Mouse (Mus musculus): ENCODE data around the gene Nmnat3. TPM values are rescaled to one million over a fixed set of nuclear protein-coding genes. Genes with fewer than 3 reads are reported as not detected.

Gene Nmnat3
- polyA plus RNA-seq, 1 experiment from 2014 or later: 13.7 TPM

GRCm38 (mm10) chr9:98393496-98393895 is 106.3 kb downstream of the Nmnat3 start:
- no peaks in the 10 kb centered on the region for H3K4me1 ChIP-seq (ENCODE audit: control insufficient read depth, insufficient read depth, low read length)
- H3K36me3 ChIP-seq (ENCODE audit: control insufficient read depth, insufficient read depth): no peaks in the 10 kb centered on the region
- no peaks in the 10 kb centered on the region for H3K27me3 ChIP-seq (ENCODE audit: control insufficient read depth, insufficient read depth, low read length)
- no peak overlapping the region for H3K9ac ChIP-seq (ENCODE audit: low read length)
- no peak overlapping the region for H3K4me2 ChIP-seq (ENCODE audit: low read depth, low read length)
- no peak overlapping the region for H3K27ac ChIP-seq (ENCODE audit: low read length)
- H3K4me3 ChIP-seq (ENCODE audit: low read length): no peak overlapping the region
- H3K9me3 ChIP-seq (replicated peaks; ENCODE audit: control insufficient read depth, low read length): no peaks in the 10 kb centered on the region
- ATAC-seq (replicated peaks; ENCODE audit: extremely low read depth, insufficient read depth, low FRiP score): no peak
- WGBS: 78% methylated on average over 4 of the region's 4 CpGs

- WGBS: 80% methylated on average over 6 of the region's 6 CpGs
- no peak for ATAC-seq (replicated peaks; ENCODE audit: extremely low read depth, insufficient read depth, low FRiP score)
Observed at GRCm38 (mm10) chr9:98397211-98397610, 110.0 kb downstream of the Nmnat3 start.

GRCm38 (mm10) chr9:98397866-98398265 is 110.6 kb downstream of the Nmnat3 start:
- no peaks in the 10 kb centered on the region for H3K36me3 ChIP-seq (ENCODE audit: control insufficient read depth, insufficient read depth)
- H3K9me3 ChIP-seq (replicated peaks; ENCODE audit: control insufficient read depth, low read length): no peaks in the 10 kb centered on the region
- no peak overlapping the region for H3K4me2 ChIP-seq (ENCODE audit: low read depth, low read length)
- H3K27me3 ChIP-seq (ENCODE audit: control insufficient read depth, insufficient read depth, low read length): no peaks in the 10 kb centered on the region
- no peaks in the 10 kb centered on the region for H3K4me1 ChIP-seq (ENCODE audit: control insufficient read depth, insufficient read depth, low read length)
- H3K9ac ChIP-seq (ENCODE audit: low read length): no peak overlapping the region
- no peak overlapping the region for H3K4me3 ChIP-seq (ENCODE audit: low read length)
- WGBS: 66% methylated on average over 3 of the region's 3 CpGs
- no peak overlapping the region for H3K27ac ChIP-seq (ENCODE audit: low read length)
- ATAC-seq (replicated peaks; ENCODE audit: extremely low read depth, insufficient read depth, low FRiP score): no peak

More at GRCm38 (mm10) chr9:98397211-98397610, 110.0 kb downstream of the Nmnat3 start:
- H3K4me3 ChIP-seq (ENCODE audit: low read length): no peak overlapping the region
- H3K4me1 ChIP-seq (ENCODE audit: control insufficient read depth, insufficient read depth, low read length): no peaks in the 10 kb centered on the region
- no peak overlapping the region for H3K9ac ChIP-seq (ENCODE audit: low read length)
- no peaks in the 10 kb centered on the region for H3K9me3 ChIP-seq (replicated peaks; ENCODE audit: control insufficient read depth, low read length)
- no peak overlapping the region for H3K4me2 ChIP-seq (ENCODE audit: low read depth, low read length)
- no peak overlapping the region for H3K27ac ChIP-seq (ENCODE audit: low read length)
- no peaks in the 10 kb centered on the region for H3K27me3 ChIP-seq (ENCODE audit: control insufficient read depth, insufficient read depth, low read length)
- H3K36me3 ChIP-seq (ENCODE audit: control insufficient read depth, insufficient read depth): no peaks in the 10 kb centered on the region

- H3K4me2 ChIP-seq (ENCODE audit: low read depth, low read length): no peak overlapping the region
- no peaks in the 10 kb centered on the region for H3K4me1 ChIP-seq (ENCODE audit: control insufficient read depth, insufficient read depth, low read length)
- 75% methylated on average over 13 of the region's 13 CpGs for WGBS
- no peak overlapping the region for H3K9ac ChIP-seq (ENCODE audit: low read length)
- H3K9me3 ChIP-seq (replicated peaks; ENCODE audit: control insufficient read depth, low read length): no peaks in the 10 kb centered on the region
- H3K27ac ChIP-seq (ENCODE audit: low read length): no peak overlapping the region
- no peak overlapping the region for H3K4me3 ChIP-seq (ENCODE audit: low read length)
- no peak for ATAC-seq (replicated peaks; ENCODE audit: extremely low read depth, insufficient read depth, low FRiP score)
- H3K36me3 ChIP-seq (ENCODE audit: control insufficient read depth, insufficient read depth): no peaks in the 10 kb centered on the region
- H3K27me3 ChIP-seq (ENCODE audit: control insufficient read depth, insufficient read depth, low read length): no peaks in the 10 kb centered on the region
Observed at GRCm38 (mm10) chr9:98400185-98400894, 113.1 kb downstream of the Nmnat3 start.

GRCm38 (mm10) chr9:98401611-98402010 is 114.4 kb downstream of the Nmnat3 start:
- H3K4me1 ChIP-seq (ENCODE audit: control insufficient read depth, insufficient read depth, low read length): no peaks in the 10 kb centered on the region
- ATAC-seq (replicated peaks; ENCODE audit: extremely low read depth, insufficient read depth, low FRiP score): no peak

GRCm38 (mm10) chr9:98407771-98408170 is 120.5 kb downstream of the Nmnat3 start:
- ATAC-seq (replicated peaks; ENCODE audit: extremely low read depth, insufficient read depth, low FRiP score): no peak
- no peak overlapping the region for H3K4me3 ChIP-seq (ENCODE audit: low read length)
- H3K4me1 ChIP-seq (ENCODE audit: control insufficient read depth, insufficient read depth, low read length): no peaks in the 10 kb centered on the region
- no peaks in the 10 kb centered on the region for H3K27me3 ChIP-seq (ENCODE audit: control insufficient read depth, insufficient read depth, low read length)
- 78% methylated on average over 12 of the region's 12 CpGs for WGBS
- no peak overlapping the region for H3K9ac ChIP-seq (ENCODE audit: low read length)
- no peaks in the 10 kb centered on the region for H3K36me3 ChIP-seq (ENCODE audit: control insufficient read depth, insufficient read depth)
- H3K4me2 ChIP-seq (ENCODE audit: low read depth, low read length): no peak overlapping the region
- no peak overlapping the region for H3K27ac ChIP-seq (ENCODE audit: low read length)
- H3K9me3 ChIP-seq (replicated peaks; ENCODE audit: control insufficient read depth, low read length): no peaks in the 10 kb centered on the region

More at GRCm38 (mm10) chr9:98401611-98402010, 114.4 kb downstream of the Nmnat3 start:
- no peaks in the 10 kb centered on the region for H3K27me3 ChIP-seq (ENCODE audit: control insufficient read depth, insufficient read depth, low read length)
- H3K9ac ChIP-seq (ENCODE audit: low read length): no peak overlapping the region
- no peak overlapping the region for H3K4me3 ChIP-seq (ENCODE audit: low read length)
- H3K4me2 ChIP-seq (ENCODE audit: low read depth, low read length): no peak overlapping the region
- H3K27ac ChIP-seq (ENCODE audit: low read length): no peak overlapping the region
- no peaks in the 10 kb centered on the region for H3K9me3 ChIP-seq (replicated peaks; ENCODE audit: control insufficient read depth, low read length)
- H3K36me3 ChIP-seq (ENCODE audit: control insufficient read depth, insufficient read depth): no peaks in the 10 kb centered on the region
- 73% methylated on average over 5 of the region's 5 CpGs for WGBS

- no peak for ATAC-seq (replicated peaks; ENCODE audit: extremely low read depth, insufficient read depth, low FRiP score)
- H3K9me3 ChIP-seq (replicated peaks; ENCODE audit: control insufficient read depth, low read length): no peaks in the 10 kb centered on the region
- H3K4me3 ChIP-seq (ENCODE audit: low read length): no peak overlapping the region
Observed at GRCm38 (mm10) chr9:98409137-98409536, 121.9 kb downstream of the Nmnat3 start.

GRCm38 (mm10) chr9:98415427-98415826 is 128.2 kb downstream of the Nmnat3 start:
- no peak for ATAC-seq (replicated peaks; ENCODE audit: extremely low read depth, insufficient read depth, low FRiP score)
- no peaks in the 10 kb centered on the region; the same call in 1 of the 2 replicates for H3K27me3 ChIP-seq (ENCODE audit: control insufficient read depth, insufficient read depth, low read length)
- no peak overlapping the region for H3K4me2 ChIP-seq (ENCODE audit: low read depth, low read length)
- H3K36me3 ChIP-seq (ENCODE audit: control insufficient read depth, insufficient read depth): no peaks in the 10 kb centered on the region
- no peak overlapping the region for H3K9ac ChIP-seq (ENCODE audit: low read length)
- H3K4me1 ChIP-seq (ENCODE audit: control insufficient read depth, insufficient read depth, low read length): no peaks in the 10 kb centered on the region
- H3K4me3 ChIP-seq (ENCODE audit: low read length): no peak overlapping the region
- H3K9me3 ChIP-seq (replicated peaks; ENCODE audit: control insufficient read depth, low read length): no peaks in the 10 kb centered on the region
- H3K27ac ChIP-seq (ENCODE audit: low read length): no peak overlapping the region
- 76% methylated on average over 4 of the region's 4 CpGs for WGBS

More at GRCm38 (mm10) chr9:98409137-98409536, 121.9 kb downstream of the Nmnat3 start:
- Histone ChIP-seq H3K27ac (ENCODE audit: low read length) (no peak overlapping the region), H3K9ac (ENCODE audit: low read length) (no peak overlapping the region), H3K36me3 (ENCODE audit: control insufficient read depth, insufficient read depth) (no peaks in the 10 kb centered on the region), H3K27me3 (ENCODE audit: control insufficient read depth, insufficient read depth, low read length) (no peaks in the 10 kb centered on the region), H3K4me1 (ENCODE audit: control insufficient read depth, insufficient read depth, low read length) (no peaks in the 10 kb centered on the region), H3K4me2 (ENCODE audit: low read depth, low read length) (no peak overlapping the region)
- WGBS: 29% methylated on average over 3 of the region's 3 CpGs

GRCm38 (mm10) chr9:98417919-98418318 is 130.7 kb downstream of the Nmnat3 start:
- Histone ChIP-seq H3K9me3 (replicated peaks; ENCODE audit: control insufficient read depth, low read length) (no peaks in the 10 kb centered on the region), H3K36me3 (ENCODE audit: control insufficient read depth, insufficient read depth) (no peaks in the 10 kb centered on the region), H3K4me2 (ENCODE audit: low read depth, low read length) (no peak overlapping the region), H3K4me3 (ENCODE audit: low read length) (no peak overlapping the region), H3K27me3 (ENCODE audit: control insufficient read depth, insufficient read depth, low read length) (no peaks in the 10 kb centered on the region; the same call in 1 of the 2 replicates), H3K9ac (ENCODE audit: low read length) (no peak overlapping the region), H3K27ac (ENCODE audit: low read length) (no peak overlapping the region), H3K4me1 (ENCODE audit: control insufficient read depth, insufficient read depth, low read length) (no peaks in the 10 kb centered on the region)
- 43% methylated on average over 7 of the region's 7 CpGs for WGBS
- no peak for ATAC-seq (replicated peaks; ENCODE audit: extremely low read depth, insufficient read depth, low FRiP score)
